Mouse (Mus musculus) kidney, postnatal 25 days (tissue): ENCODE data around the gene 4930447C04Rik.

Source experiments
- DNase-seq, 2 experiments: peaks; one replicate each; pipeline ENCODE4 v3.0.0; 2021; ENCODE audit warnings: mixed read lengths in 2 of 2

The 4930447C04Rik gene

GRCm38 (mm10) chr12:72835518-72836015 lies 105.0 kb downstream of the 4930447C04Rik start:
- no peak for DNase-seq

GRCm38 (mm10) chr12:72834773-72835517 lies 105.6 kb downstream of the 4930447C04Rik start:
- DNase-seq, result no peak

GRCm38 (mm10) chr12:72831711-72832432 lies 108.7 kb downstream of the 4930447C04Rik start:
- DNase-seq, result no peak
